Mouse (Mus musculus) 3134 (cell line): ENCODE results near the gene Vcan.

Experiments
- DNase-seq: peaks from one replicate; pipeline ENCODE4 v3.0.0-alpha.2; 2011; ENCODE audit warnings: low spot score; ENCODE audit not compliant: insufficient read length; ENCODE audit errors: extremely low read depth

Vcan gene

GRCm38 (mm10) chr13:89619064-89619463 is 123.2 kb downstream of the Vcan start:
- DNase-seq, result no peak

DNA sequence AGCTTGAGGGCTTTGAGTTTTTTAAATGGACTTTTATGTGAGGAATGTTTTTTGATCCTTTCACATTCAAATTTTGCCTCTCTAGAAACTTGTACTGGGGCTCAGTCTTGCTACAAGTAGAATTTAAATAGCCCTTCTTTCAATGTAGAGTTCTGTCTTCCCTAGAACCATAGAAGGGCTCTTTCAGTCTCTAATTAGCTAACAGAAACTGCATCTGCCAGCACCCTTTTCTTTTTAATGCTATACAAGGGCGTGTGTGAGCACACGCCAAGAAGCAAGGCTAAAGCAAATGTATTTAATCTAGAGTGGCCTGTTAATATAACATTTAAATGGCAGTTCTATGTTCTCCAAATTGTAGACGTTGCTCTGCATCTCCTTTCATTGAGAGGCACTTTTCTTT is 134.9 kb downstream of the Vcan start:
- no peak for DNase-seq
